Mouse (Mus musculus): ENCODE results near the gene St3gal5. TPM values are rescaled to one million over a fixed set of nuclear protein-coding genes. Genes with fewer than 3 reads are reported as not detected.

Gene St3gal5
- polyA plus RNA-seq, 1 experiment from 2014 or later: 14.1 TPM

GRCm38 (mm10) chr6:72173350-72173749 is 76.0 kb downstream of the St3gal5 start:
- DNase-seq (ENCODE audit: low spot score) (no peak), ATAC-seq (replicated peaks; ENCODE audit: low FRiP score, low read depth) (no peak)
- TF ChIP-seq CTCF (IDR thresholded peaks at IDR 0.05; ENCODE audit: low read depth): no peak
- Histone ChIP-seq H3K36me3 (ENCODE audit: insufficient read depth, low read length) (no peaks in the 10 kb centered on the region), H3K4me1 (replicated peaks; ENCODE audit: insufficient read depth, low read length) (no peaks in the 10 kb centered on the region), H3K9me3 (replicated peaks; ENCODE audit: low read length) (no peaks in the 10 kb centered on the region), H3K4me2 (ENCODE audit: low read length) (no peak overlapping the region), H3K9ac (ENCODE audit: low read depth, low read length) (no peak overlapping the region), H3K27ac (no peak overlapping the region), H3K4me3 (replicated peaks; ENCODE audit: low read depth, low read length) (no peak overlapping the region), H3K27me3 (ENCODE audit: insufficient read depth, low read length) (no peaks in the 10 kb centered on the region)
- 80% methylated on average over 1 of the region's 1 CpGs for WGBS

- H3K9ac ChIP-seq (ENCODE audit: low read depth, low read length): no peak overlapping the region
- TF ChIP-seq CTCF (IDR thresholded peaks at IDR 0.05; ENCODE audit: low read depth): no peak
- no peaks in the 10 kb centered on the region for H3K9me3 ChIP-seq (replicated peaks; ENCODE audit: low read length)
- H3K4me3 ChIP-seq (replicated peaks; ENCODE audit: low read depth, low read length): no peak overlapping the region
- H3K4me2 ChIP-seq (ENCODE audit: low read length): no peak overlapping the region
- no peak overlapping the region for H3K27ac ChIP-seq
- H3K4me1 ChIP-seq (replicated peaks; ENCODE audit: insufficient read depth, low read length): no peaks in the 10 kb centered on the region
- no peaks in the 10 kb centered on the region for H3K36me3 ChIP-seq (ENCODE audit: insufficient read depth, low read length)
- WGBS: 66% methylated on average over 3 of the region's 3 CpGs
- ATAC-seq (replicated peaks; ENCODE audit: low FRiP score, low read depth): no peak
- DNase-seq (ENCODE audit: low spot score): no peak
- no peaks in the 10 kb centered on the region for H3K27me3 ChIP-seq (ENCODE audit: insufficient read depth, low read length)
Observed at GRCm38 (mm10) chr6:72175419-72175818, 78.0 kb downstream of the St3gal5 start.

- ATAC-seq (replicated peaks; ENCODE audit: low FRiP score, low read depth): no peak
- WGBS: 37% methylated on average over 5 of the region's 5 CpGs
- H3K27ac ChIP-seq: no peak overlapping the region
Observed at GRCm38 (mm10) chr6:72176004-72176403, 78.6 kb downstream of the St3gal5 start.

GRCm38 (mm10) chr6:72177417-72177816 is 80.0 kb downstream of the St3gal5 start:
- no peaks in the 10 kb centered on the region for H3K36me3 ChIP-seq (ENCODE audit: insufficient read depth, low read length)
- no peaks in the 10 kb centered on the region for H3K27me3 ChIP-seq (ENCODE audit: insufficient read depth, low read length)
- no peaks in the 10 kb centered on the region for H3K4me1 ChIP-seq (replicated peaks; ENCODE audit: insufficient read depth, low read length)
- TF ChIP-seq CTCF (IDR thresholded peaks at IDR 0.05; ENCODE audit: low read depth): no peak
- H3K27ac ChIP-seq: no peak overlapping the region
- H3K4me2 ChIP-seq (ENCODE audit: low read length): no peak overlapping the region
- ATAC-seq (replicated peaks; ENCODE audit: low FRiP score, low read depth): no peak
- H3K4me3 ChIP-seq (replicated peaks; ENCODE audit: low read depth, low read length): no peak overlapping the region
- WGBS: 63% methylated on average over 3 of the region's 3 CpGs
- no peaks in the 10 kb centered on the region for H3K9me3 ChIP-seq (replicated peaks; ENCODE audit: low read length)
- H3K9ac ChIP-seq (ENCODE audit: low read depth, low read length): no peak overlapping the region
- DNase-seq (ENCODE audit: low spot score): no peak

More at GRCm38 (mm10) chr6:72176004-72176403, 78.6 kb downstream of the St3gal5 start:
- no peak for DNase-seq (ENCODE audit: low spot score)
- Histone ChIP-seq H3K27me3 (ENCODE audit: insufficient read depth, low read length) (no peaks in the 10 kb centered on the region), H3K4me2 (ENCODE audit: low read length) (no peak overlapping the region), H3K4me1 (replicated peaks; ENCODE audit: insufficient read depth, low read length) (no peaks in the 10 kb centered on the region), H3K4me3 (replicated peaks; ENCODE audit: low read depth, low read length) (no peak overlapping the region), H3K9ac (ENCODE audit: low read depth, low read length) (no peak overlapping the region), H3K36me3 (ENCODE audit: insufficient read depth, low read length) (no peaks in the 10 kb centered on the region), H3K9me3 (replicated peaks; ENCODE audit: low read length) (no peaks in the 10 kb centered on the region)
- no peak for TF ChIP-seq CTCF (IDR thresholded peaks at IDR 0.05; ENCODE audit: low read depth)

GRCm38 (mm10) chr6:72179006-72179405 is 81.6 kb downstream of the St3gal5 start:
- DNase-seq (ENCODE audit: low spot score): no peak
- H3K4me1 ChIP-seq (replicated peaks; ENCODE audit: insufficient read depth, low read length): no peaks in the 10 kb centered on the region
- no peak overlapping the region for H3K4me3 ChIP-seq (replicated peaks; ENCODE audit: low read depth, low read length)
- no peak overlapping the region for H3K9ac ChIP-seq (ENCODE audit: low read depth, low read length)
- H3K4me2 ChIP-seq (ENCODE audit: low read length): no peak overlapping the region
- no peak for ATAC-seq (replicated peaks; ENCODE audit: low FRiP score, low read depth)
- H3K27me3 ChIP-seq (ENCODE audit: insufficient read depth, low read length): no peaks in the 10 kb centered on the region
- no peaks in the 10 kb centered on the region for H3K9me3 ChIP-seq (replicated peaks; ENCODE audit: low read length)
- H3K36me3 ChIP-seq (ENCODE audit: insufficient read depth, low read length): no peaks in the 10 kb centered on the region
- H3K27ac ChIP-seq: no peak overlapping the region
- WGBS: 82% methylated on average over 3 of the region's 3 CpGs
- no peak for TF ChIP-seq CTCF (IDR thresholded peaks at IDR 0.05; ENCODE audit: low read depth)

GRCm38 (mm10) chr6:72179562-72180502 is 82.4 kb downstream of the St3gal5 start:
- WGBS: 81% methylated on average over 12 of the region's 12 CpGs

More at GRCm38 (mm10) chr6:72179562-72180502, 82.4 kb downstream of the St3gal5 start:
- no peaks in the 10 kb centered on the region for H3K36me3 ChIP-seq (ENCODE audit: insufficient read depth, low read length)
- ATAC-seq (replicated peaks; ENCODE audit: low FRiP score, low read depth) (no peak), DNase-seq (ENCODE audit: low spot score) (no peak)
- TF ChIP-seq CTCF (IDR thresholded peaks at IDR 0.05; ENCODE audit: low read depth): no peak
- no peak overlapping the region for H3K4me3 ChIP-seq (replicated peaks; ENCODE audit: low read depth, low read length)
- H3K27ac ChIP-seq: no peak overlapping the region
- no peak overlapping the region for H3K4me2 ChIP-seq (ENCODE audit: low read length)
- no peaks in the 10 kb centered on the region for H3K27me3 ChIP-seq (ENCODE audit: insufficient read depth, low read length)
- no peaks in the 10 kb centered on the region for H3K9me3 ChIP-seq (replicated peaks; ENCODE audit: low read length)
- H3K4me1 ChIP-seq (replicated peaks; ENCODE audit: insufficient read depth, low read length): no peaks in the 10 kb centered on the region
- no peak overlapping the region for H3K9ac ChIP-seq (ENCODE audit: low read depth, low read length)
